In genomic region chr4:115785511-115786034, GRCm38 (mm10) we compare ENCODE assay signal across 7 mouse cellular contexts. TPM values are rescaled to one million over a fixed set of nuclear protein-coding genes. Genes with fewer than 3 reads are reported as not detected.
DNase-seq lines count a peak whose midpoint lies in the region; ATAC-seq and TF ChIP-seq lines count a peak whose summit lies in the region.

No protein-coding gene starts in this region.

- H3K9me3 ChIP-seq in embryonic facial prominence, embryonic 14.5 days (ENCODE audit: control insufficient read depth, low read length): no peaks in the 10 kb centered on the region
- no peaks in the 10 kb centered on the region for H3K9me3 ChIP-seq in kidney, postnatal 0 days (replicated peaks; ENCODE audit: low read length)
- no peaks in the 10 kb centered on the region for H3K9me3 ChIP-seq in neural tube, embryonic 14.5 days (ENCODE audit: control insufficient read depth, low read length)

- DNase-seq in spleen, adult 2 months (ENCODE audit: low read depth in 1 of 2, low spot score in 2 of 2): no peak
- no peak for DNase-seq in spleen, postnatal 36 days (ENCODE audit: low spot score in 2 of 2)
- no peak for DNase-seq in embryonic facial prominence, embryonic 14.5 days (ENCODE audit: low spot score)
- DNase-seq in kidney, postnatal 0 days (ENCODE audit: low spot score): no peak
- no peak for DNase-seq in thymus, postnatal 0 days (ENCODE audit: low spot score)

- no peak overlapping the region for H3K27ac ChIP-seq in spleen, adult 2 months (ENCODE audit: insufficient read depth, low read length)
- H3K27ac ChIP-seq in embryonic facial prominence, embryonic 14.5 days (replicated peaks; ENCODE audit: low read depth, low read length): no peak overlapping the region; the same call in 1 of the 2 replicates
- H3K27ac ChIP-seq in kidney, postnatal 0 days: peak overlapping the region; percentile 54; the same call in 1 of the 2 replicates
- no peak overlapping the region for H3K27ac ChIP-seq in neural tube, embryonic 14.5 days (ENCODE audit: low read depth, low read length)

- ATAC-seq in embryonic facial prominence, embryonic 14.5 days (ENCODE audit: low read depth): peak; percentile 9; the same call in 1 of the 2 replicates
- peak; percentile 58; the same call in 1 of the 2 replicates for ATAC-seq in kidney, postnatal 0 days (replicated peaks; ENCODE audit: low FRiP score, low read depth)
- ATAC-seq in neural tube, embryonic 14.5 days (ENCODE audit: low read depth): peak; percentile 28; the same call in 1 of the 2 replicates
- no peak for ATAC-seq in activated CD4-positive, CD25-positive, alpha-beta regulatory T cell, adult 4 months

- H3K4me3 ChIP-seq in spleen, adult 2 months (ENCODE audit: extremely low read depth, insufficient read depth, insufficient read length): peak overlapping the region; percentile 84
- H3K4me3 ChIP-seq in embryonic facial prominence, embryonic 14.5 days (ENCODE audit: low read depth, low read length): peak overlapping the region; percentile 76
- peak overlapping the region; percentile 82 for H3K4me3 ChIP-seq in kidney, postnatal 0 days (replicated peaks; ENCODE audit: low read depth, low read length)
- peak overlapping the region; percentile 67 for H3K4me3 ChIP-seq in neural tube, embryonic 14.5 days (ENCODE audit: low read depth, low read length)

- peak overlapping the region; percentile 88 for H3K9ac ChIP-seq in embryonic facial prominence, embryonic 14.5 days (ENCODE audit: low read depth, low read length)
- peak overlapping the region; percentile 83 for H3K9ac ChIP-seq in kidney, postnatal 0 days (ENCODE audit: low read depth, low read length)
- peak overlapping the region; percentile 78 for H3K9ac ChIP-seq in neural tube, embryonic 14.5 days (replicated peaks; ENCODE audit: low read depth, low read length)

- peaks cover 4% of the 10 kb centered on the region for H3K36me3 ChIP-seq in spleen, adult 2 months (ENCODE audit: control insufficient read depth, insufficient read depth, low read length)
- peaks cover 23% of the 10 kb centered on the region for H3K36me3 ChIP-seq in embryonic facial prominence, embryonic 14.5 days (ENCODE audit: control insufficient read depth, insufficient read depth, low read length)
- H3K36me3 ChIP-seq in kidney, postnatal 0 days (ENCODE audit: insufficient read depth, low read length): peaks cover 6% of the 10 kb centered on the region; the same call in 1 of the 2 replicates
- no peaks in the 10 kb centered on the region for H3K36me3 ChIP-seq in neural tube, embryonic 14.5 days (ENCODE audit: control insufficient read depth, insufficient read depth, low read length)

- TF ChIP-seq CTCF in spleen, adult 2 months (IDR thresholded peaks at IDR 0.05; ENCODE audit: extremely low read depth, insufficient read depth, insufficient read length, insufficient replicate concordance): no peak
- TF ChIP-seq CTCF in kidney, postnatal 0 days (IDR thresholded peaks at IDR 0.05; ENCODE audit: low read depth): no peak

- peaks cover 3% of the 10 kb centered on the region; the same call in 1 of the 2 replicates for H3K4me1 ChIP-seq in spleen, adult 2 months (ENCODE audit: control insufficient read depth, insufficient read depth, insufficient read length)
- peaks cover 7% of the 10 kb centered on the region for H3K4me1 ChIP-seq in embryonic facial prominence, embryonic 14.5 days (ENCODE audit: control insufficient read depth, insufficient read depth, low read length)
- H3K4me1 ChIP-seq in kidney, postnatal 0 days (replicated peaks; ENCODE audit: insufficient read depth, low read length): peaks cover 5% of the 10 kb centered on the region; the same call in 1 of the 2 replicates
- peaks cover 6% of the 10 kb centered on the region; the same call in 1 of the 2 replicates for H3K4me1 ChIP-seq in neural tube, embryonic 14.5 days (ENCODE audit: control insufficient read depth, insufficient read depth, low read length)

- peak overlapping the region; percentile 72 for H3K4me2 ChIP-seq in embryonic facial prominence, embryonic 14.5 days (ENCODE audit: low read depth, low read length)
- peak overlapping the region; percentile 86 for H3K4me2 ChIP-seq in kidney, postnatal 0 days (ENCODE audit: low read length)
- H3K4me2 ChIP-seq in neural tube, embryonic 14.5 days (ENCODE audit: low read depth, low read length): peak overlapping the region; percentile 73

- WGBS in spleen, adult 2 months: 48% methylated on average over 7 of the region's 7 CpGs
- 52% methylated on average over 7 of the region's 7 CpGs for WGBS in embryonic facial prominence, embryonic 14.5 days
- 46% methylated on average over 7 of the region's 7 CpGs for WGBS in kidney, postnatal 0 days
- 61% methylated on average over 7 of the region's 7 CpGs for WGBS in neural tube, embryonic 14.5 days

- TF ChIP-seq POLR2A in spleen, adult 2 months (IDR thresholded peaks at IDR 0.05; ENCODE audit: low read depth, low read length): no peak

- H3K27me3 ChIP-seq in spleen, adult 2 months (ENCODE audit: control insufficient read depth, insufficient read depth, low read length): no peaks in the 10 kb centered on the region
- no peaks in the 10 kb centered on the region for H3K27me3 ChIP-seq in embryonic facial prominence, embryonic 14.5 days (replicated peaks; ENCODE audit: control insufficient read depth, insufficient read depth, low read length)
- no peaks in the 10 kb centered on the region for H3K27me3 ChIP-seq in kidney, postnatal 0 days (ENCODE audit: insufficient read depth, low read length)
- H3K27me3 ChIP-seq in neural tube, embryonic 14.5 days (ENCODE audit: control insufficient read depth, insufficient read depth, low read length): no peaks in the 10 kb centered on the region

RNA-seq across cellular contexts. Expression of gene Atpaf1, which starts 1.0 kb away (rescaled TPM):
- 20.2 and 35.6 TPM in 2 replicates for polyA plus RNA-seq in spleen, adult 2 months (2012; rRNA removed)
- 54.4 and 58.7 TPM in 2 replicates for polyA plus RNA-seq in embryonic facial prominence, embryonic 14.5 days (2014; fragmentation: Nextera tagmentation; extraction: Ambion mirVana)
- 61.6 and 62.1 TPM in 2 replicates for polyA plus RNA-seq in kidney, postnatal 0 days (2015; fragmentation: Nextera tagmentation; extraction: Ambion mirVana)
- 42.7 and 48.1 TPM in 2 replicates for polyA plus RNA-seq in neural tube, embryonic 14.5 days (2014; fragmentation: Nextera tagmentation; extraction: Ambion mirVana)
- 42.7 and 51.1 TPM in 2 replicates for polyA plus RNA-seq in thymus, postnatal 0 days (2015; fragmentation: Nextera tagmentation; extraction: Ambion mirVana)
- 10 to 100 TPM; 22.3 to 25.4 TPM for polyA plus RNA-seq in activated CD4-positive, CD25-positive, alpha-beta regulatory T cell, adult 4 months (2017; shearing (Covaris generic))

RNA-seq across cellular contexts. Expression of gene Tex38, which starts 4.8 kb away (rescaled TPM):
- polyA plus RNA-seq in spleen, adult 2 months (2012; rRNA removed): 0.14 and 0.32 TPM in 2 replicates
- 0.26 TPM in 1 of 2 replicates, not detected in the other for polyA plus RNA-seq in embryonic facial prominence, embryonic 14.5 days (2014; fragmentation: Nextera tagmentation; extraction: Ambion mirVana)
- 0.59 and 0.64 TPM in 2 replicates for polyA plus RNA-seq in kidney, postnatal 0 days (2015; fragmentation: Nextera tagmentation; extraction: Ambion mirVana)
- 0.54 TPM in 1 of 2 replicates, not detected in the other for polyA plus RNA-seq in neural tube, embryonic 14.5 days (2014; fragmentation: Nextera tagmentation; extraction: Ambion mirVana)
- polyA plus RNA-seq in thymus, postnatal 0 days (2015; fragmentation: Nextera tagmentation; extraction: Ambion mirVana): 0.27 and 0.35 TPM in 2 replicates
- under 1 TPM in 1 of 2 experiments, not detected in 1; 0.92 TPM for polyA plus RNA-seq in activated CD4-positive, CD25-positive, alpha-beta regulatory T cell, adult 4 months (2017; shearing (Covaris generic))

RNA-seq across cellular contexts. Expression of gene Mob3c, which starts 42.3 kb away (rescaled TPM):
- polyA plus RNA-seq in spleen, adult 2 months (2012; rRNA removed): 34.5 and 43.3 TPM in 2 replicates
- 8.3 and 11.6 TPM in 2 replicates for polyA plus RNA-seq in embryonic facial prominence, embryonic 14.5 days (2014; fragmentation: Nextera tagmentation; extraction: Ambion mirVana)
- 7.4 and 8.9 TPM in 2 replicates for polyA plus RNA-seq in kidney, postnatal 0 days (2015; fragmentation: Nextera tagmentation; extraction: Ambion mirVana)
- polyA plus RNA-seq in neural tube, embryonic 14.5 days (2014; fragmentation: Nextera tagmentation; extraction: Ambion mirVana): 4.7 and 5.6 TPM in 2 replicates
- polyA plus RNA-seq in thymus, postnatal 0 days (2015; fragmentation: Nextera tagmentation; extraction: Ambion mirVana): 8.5 and 9.4 TPM in 2 replicates
- polyA plus RNA-seq in activated CD4-positive, CD25-positive, alpha-beta regulatory T cell, adult 4 months (2017; shearing (Covaris generic)): 10 to 100 TPM in 1 of 2 experiments, 1 to 10 TPM in 1; 10.0 to 13.4 TPM

RNA-seq across cellular contexts. Expression of gene Efcab14, which starts 48.0 kb away (rescaled TPM):
- polyA plus RNA-seq in spleen, adult 2 months (2012; rRNA removed): 12.8 and 19.6 TPM in 2 replicates
- polyA plus RNA-seq in embryonic facial prominence, embryonic 14.5 days (2014; fragmentation: Nextera tagmentation; extraction: Ambion mirVana): 42.3 and 43.9 TPM in 2 replicates
- polyA plus RNA-seq in kidney, postnatal 0 days (2015; fragmentation: Nextera tagmentation; extraction: Ambion mirVana): 28.9 and 30.4 TPM in 2 replicates
- polyA plus RNA-seq in neural tube, embryonic 14.5 days (2014; fragmentation: Nextera tagmentation; extraction: Ambion mirVana): 26.2 and 26.9 TPM in 2 replicates
- polyA plus RNA-seq in thymus, postnatal 0 days (2015; fragmentation: Nextera tagmentation; extraction: Ambion mirVana): 24.5 and 28.3 TPM in 2 replicates
- polyA plus RNA-seq in activated CD4-positive, CD25-positive, alpha-beta regulatory T cell, adult 4 months (2017; shearing (Covaris generic)): 10 to 100 TPM; 43.4 TPM

RNA-seq across cellular contexts. Expression of gene Mknk1, which starts 53.4 kb away (rescaled TPM):
- polyA plus RNA-seq in spleen, adult 2 months (2012; rRNA removed): 68.2 and 69.2 TPM in 2 replicates
- 24.1 and 25.3 TPM in 2 replicates for polyA plus RNA-seq in embryonic facial prominence, embryonic 14.5 days (2014; fragmentation: Nextera tagmentation; extraction: Ambion mirVana)
- 20.4 and 21.6 TPM in 2 replicates for polyA plus RNA-seq in kidney, postnatal 0 days (2015; fragmentation: Nextera tagmentation; extraction: Ambion mirVana)
- 19.9 and 23.0 TPM in 2 replicates for polyA plus RNA-seq in neural tube, embryonic 14.5 days (2014; fragmentation: Nextera tagmentation; extraction: Ambion mirVana)
- polyA plus RNA-seq in thymus, postnatal 0 days (2015; fragmentation: Nextera tagmentation; extraction: Ambion mirVana): 41.3 and 42.5 TPM in 2 replicates
- 10 to 100 TPM; 30.7 to 46.8 TPM for polyA plus RNA-seq in activated CD4-positive, CD25-positive, alpha-beta regulatory T cell, adult 4 months (2017; shearing (Covaris generic))
